Mouse (Mus musculus) MEL (cell line): ENCODE data around the gene Shprh. TPM values are rescaled to one million over a fixed set of nuclear protein-coding genes. Genes with fewer than 3 reads are reported as not detected.

Experiments used
- DNase-seq: peaks from one replicate; pipeline ENCODE4 v3.0.0; 2011; ENCODE audit warnings: low read depth, low spot score
- H3K27ac ChIP-seq: 2 replicates; pipeline ENCODE4 v1.5.1; 2012; ENCODE audit warnings: low read depth, mild to moderate bottlenecking, control low read depth, low read length, moderate library complexity; ENCODE audit not compliant: control insufficient read depth
- H3K27me3 ChIP-seq, 2 experiments: fragments of 150-350 bp in 1 of 2; sonication (generic) in 1 of 2; 2 replicates each; pipeline ENCODE4 v1.6.1; 2012; ENCODE audit warnings: low read length in 2 of 2, mild to moderate bottlenecking in 2 of 2, improper control_type of control experiment in 1 of 2, moderate library complexity in 1 of 2; ENCODE audit not compliant: insufficient read depth in 2 of 2, control insufficient read depth in 1 of 2
- H3K36me3 ChIP-seq, 2 experiments: 2 replicates each; pipeline ENCODE4 v1.6.1; 2012 to 2014; ENCODE audit warnings: low read length in 2 of 2, improper control_type of control experiment in 1 of 2, inconsistent platforms in 1 of 2, mild to moderate bottlenecking in 1 of 2; ENCODE audit not compliant: insufficient read depth in 2 of 2, control insufficient read depth in 1 of 2
- H3K4me1 ChIP-seq, 2 experiments: fragments of 150-350 bp in 1 of 2; sonication (generic) in 1 of 2; 2 replicates each; pipeline ENCODE4 v1.6.1; 2012; ENCODE audit warnings: low read length in 2 of 2, improper control_type of control experiment in 1 of 2, mild to moderate bottlenecking in 1 of 2; ENCODE audit not compliant: insufficient read depth in 2 of 2, control insufficient read depth in 1 of 2
- H3K4me3 ChIP-seq, 2 experiments: fragments of 150-350 bp in 1 of 2; sonication (generic) in 1 of 2; 2 replicates each; pipeline ENCODE4 v1.5.1; 2012; ENCODE audit warnings: low read depth in 2 of 2, low read length in 2 of 2, mild to moderate bottlenecking in 2 of 2, moderate library complexity in 2 of 2, control low read depth in 1 of 2, improper control_type of control experiment in 1 of 2; ENCODE audit not compliant: control insufficient read depth in 1 of 2, insufficient read depth in 1 of 2
- H3K79me2 ChIP-seq: 2 replicates; pipeline ENCODE4 v1.6.1; 2012; ENCODE audit warnings: mild to moderate bottlenecking, low read length, moderate library complexity; ENCODE audit not compliant: control insufficient read depth, poor library complexity, insufficient read depth
- H3K9ac ChIP-seq: 2 replicates; pipeline ENCODE4 v1.6.1; 2012; ENCODE audit warnings: low read depth, mild to moderate bottlenecking, control low read depth, low read length, moderate library complexity; ENCODE audit not compliant: control insufficient read depth, poor library complexity, severe bottlenecking
- H3K9me3 ChIP-seq: fragments of 150-350 bp; sonication (generic); replicated peaks from 2 replicates; pipeline ENCODE4 v1.6.1; 2012; ENCODE audit warnings: mild to moderate bottlenecking, low read length, improper control_type of control experiment, moderate library complexity; ENCODE audit not compliant: insufficient read depth
- BHLHE40 ChIP-seq: IDR thresholded peaks from 2 replicates; pipeline ENCODE4 v1.6.1; 2012; ENCODE audit warnings: low read depth, mild to moderate bottlenecking, inconsistent platforms, low read length, improper control_type of control experiment, borderline replicate concordance
- CTCF ChIP-seq, 3 experiments: IDR thresholded peaks in 2 of 3; conservative IDR thresholded peaks in 1 of 3; 2 replicates each; pipeline ENCODE4 v1.5.1; 2011 to 2012; ENCODE audit warnings: low read length in 3 of 3, low read depth in 2 of 3, mild to moderate bottlenecking in 2 of 3, improper control_type of control experiment in 1 of 3, inconsistent platforms in 1 of 3, mixed read lengths in 1 of 3, moderate library complexity in 1 of 3; ENCODE audit not compliant: control insufficient read depth in 1 of 3, insufficient read depth in 1 of 3, poor library complexity in 1 of 3, severe bottlenecking in 1 of 3
- MAFK ChIP-seq: IDR thresholded peaks from 2 replicates; pipeline ENCODE4 v1.6.1; 2011; ENCODE audit warnings: low read depth, mild to moderate bottlenecking, low read length, improper control_type of control experiment, borderline replicate concordance
- MAX ChIP-seq: IDR thresholded peaks from 2 replicates; pipeline ENCODE4 v1.6.1; 2011; ENCODE audit warnings: low read length, improper control_type of control experiment
- NELFE ChIP-seq: IDR thresholded peaks from 2 replicates; pipeline ENCODE4 v1.6.1; 2011; ENCODE audit warnings: low read depth, low read length, improper control_type of control experiment
- RAD21 ChIP-seq: IDR thresholded peaks from 2 replicates; pipeline ENCODE4 v1.6.1; 2011; ENCODE audit warnings: mild to moderate bottlenecking, low read depth, low read length, improper control_type of control experiment
- RCOR1 ChIP-seq: IDR thresholded peaks from 2 replicates; pipeline ENCODE4 v1.6.1; 2012; ENCODE audit warnings: low read depth, mild to moderate bottlenecking, inconsistent platforms, low read length, improper control_type of control experiment
- SMC3 ChIP-seq: IDR thresholded peaks from 2 replicates; pipeline ENCODE4 v1.6.1; 2011; ENCODE audit warnings: low read depth, low read length, improper control_type of control experiment
- polyA plus RNA-seq, 2 experiments: library from polyadenylated mRNA; stranded (reverse) in 1 of 2; unstranded in 1 of 2; fragments of >175 nt in 1 of 2; fragments of >200 nt in 1 of 2; gene quantifications; 2 replicates each; pipeline versions ENCODE4 v1.2.1 to v1.2.4; 2012; ENCODE audit warnings: low replicate concordance in 2 of 2, low read depth in 1 of 2; ENCODE audit not compliant: insufficient read length in 2 of 2, insufficient read depth in 1 of 2, missing spikeins in 1 of 2
- total RNA-seq: library from RNA; depleted of rRNA; stranded (reverse); fragments of 300-350 nt; gene quantifications from 2 replicates; pipeline ENCODE4 v1.2.3, GENCODE M21; 2012

The Shprh gene
- total and polyA plus RNA-seq, 3 experiments: 11.0 to 13.3 TPM; not detected in 1

- no peaks in the 10 kb centered on the region for H3K4me1 ChIP-seq
- no peaks in the 10 kb centered on the region; the same call in 1 of the 2 replicates for H3K79me2 ChIP-seq
- no peaks in the 10 kb centered on the region for H3K27me3 ChIP-seq
- no peaks in the 10 kb centered on the region for H3K9me3 ChIP-seq
- no peak overlapping the region for H3K27ac ChIP-seq
- H3K36me3 ChIP-seq: peaks cover 0 to 43% of the 10 kb centered on the region in 2 experiments; a peak in 2 of 4 replicates
- H3K4me3 ChIP-seq: no peak overlapping the region
- H3K9ac ChIP-seq: no peak overlapping the region
- TF ChIP-seq CTCF (IDR thresholded peaks at IDR 0.05 in 2 of 3, conservative IDR thresholded peaks at IDR 0.05 in 1 of 3; ENCODE audit: control insufficient read depth in 1 of 3, insufficient read depth in 1 of 3, low read depth in 2 of 3, low read length in 3 of 3, poor library complexity in 1 of 3, severe bottlenecking in 1 of 3): peak in 1 of 3 experiments; percentile 43; a peak in 2 of 6 replicates
- TF ChIP-seq RAD21: peak; percentile 30
- no peak for TF ChIP-seq NELFE
- peak; percentile 43; the same call in 1 of the 2 replicates for TF ChIP-seq SMC3
- DNase-seq: peak; percentile 26
Measured at GRCm38 (mm10) chr10:11175801-11176482, 26.7 kb downstream of the Shprh start.

GRCm38 (mm10) chr10:11180077-11180476 lies 30.9 kb downstream of the Shprh start:
- Histone ChIP-seq H3K27ac (no peak overlapping the region), H3K9ac (no peak overlapping the region), H3K27me3 (no peaks in the 10 kb centered on the region), H3K36me3 (peaks cover 0 to 52% of the 10 kb centered on the region in 2 experiments; a peak in 2 of 4 replicates), H3K79me2 (no peaks in the 10 kb centered on the region; the same call in 1 of the 2 replicates), H3K4me3 (no peak overlapping the region), H3K4me1 (no peaks in the 10 kb centered on the region), H3K9me3 (no peaks in the 10 kb centered on the region)
- TF ChIP-seq MAFK (peak; percentile 91), CTCF (IDR thresholded peaks at IDR 0.05 in 2 of 3, conservative IDR thresholded peaks at IDR 0.05 in 1 of 3; ENCODE audit: control insufficient read depth in 1 of 3, insufficient read depth in 1 of 3, low read depth in 2 of 3, low read length in 3 of 3, poor library complexity in 1 of 3, severe bottlenecking in 1 of 3) (no peak)
- DNase-seq: no peak

GRCm38 (mm10) chr10:11197341-11197740 lies 48.1 kb downstream of the Shprh start:
- Histone ChIP-seq H3K27me3 (no peaks in the 10 kb centered on the region), H3K9ac (no peak overlapping the region), H3K79me2 (no peaks in the 10 kb centered on the region), H3K36me3 (peaks cover 0 to 53% of the 10 kb centered on the region in 2 experiments; a peak in 2 of 4 replicates), H3K27ac (no peak overlapping the region), H3K9me3 (no peaks in the 10 kb centered on the region), H3K4me1 (no peaks in the 10 kb centered on the region), H3K4me3 (no peak overlapping the region)
- TF ChIP-seq NELFE: no peak
- no peak for TF ChIP-seq BHLHE40
- TF ChIP-seq MAX: no peak
- TF ChIP-seq RAD21: no peak
- TF ChIP-seq RCOR1: no peak
- DNase-seq: no peak
